Mouse (Mus musculus): Measurements from ENCODE around the gene Olfr129.

DNA sequence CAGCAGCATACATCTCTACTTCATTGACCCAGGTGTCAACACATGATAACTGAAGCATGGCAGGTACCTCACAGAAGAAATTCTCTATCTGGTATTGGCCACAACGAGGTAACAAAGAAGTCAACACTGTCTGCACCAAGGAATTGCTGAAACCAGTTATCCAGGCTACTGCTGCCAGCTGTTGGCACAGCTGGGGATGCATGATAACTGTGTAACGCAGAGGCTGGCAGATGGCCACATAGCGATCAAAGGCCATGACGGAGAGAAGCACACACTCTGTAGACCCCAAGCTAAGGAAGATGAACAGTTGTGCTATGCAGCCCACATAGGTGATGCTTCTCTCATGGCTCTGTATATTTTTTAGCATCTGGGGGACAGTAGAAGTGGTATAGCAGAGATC, 22.5 kb upstream of the Olfr129 start:
- TF ChIP-seq GATA1 (IDR thresholded peaks at IDR 0.05; ENCODE audit: low read length) (no peak), TAL1 (IDR thresholded peaks at IDR 0.05; ENCODE audit: low read length) (no peak)

All from erythroblast, embryonic 14.5 days (primary cell).